Mouse (Mus musculus) small intestine, adult 2 months (tissue): ENCODE data around the gene Borcs5.

ENCODE experiments used
- CTCF ChIP-seq: fragments of 200-500 bp; IDR thresholded peaks from 2 replicates; pipeline ENCODE4 v1.5.1; 2012; ENCODE audit warnings: low read depth, mild to moderate bottlenecking, control low read depth, inconsistent platforms, low read length, moderate library complexity, mixed read lengths; ENCODE audit not compliant: insufficient replicate concordance, insufficient read length; ENCODE audit errors: extremely low read depth
- POLR2A ChIP-seq: fragments of 200-500 bp; IDR thresholded peaks from 2 replicates; pipeline ENCODE4 v1.6.1; 2012; ENCODE audit warnings: low read depth, mild to moderate bottlenecking, control low read depth, inconsistent platforms, low read length, moderate library complexity

DNA sequence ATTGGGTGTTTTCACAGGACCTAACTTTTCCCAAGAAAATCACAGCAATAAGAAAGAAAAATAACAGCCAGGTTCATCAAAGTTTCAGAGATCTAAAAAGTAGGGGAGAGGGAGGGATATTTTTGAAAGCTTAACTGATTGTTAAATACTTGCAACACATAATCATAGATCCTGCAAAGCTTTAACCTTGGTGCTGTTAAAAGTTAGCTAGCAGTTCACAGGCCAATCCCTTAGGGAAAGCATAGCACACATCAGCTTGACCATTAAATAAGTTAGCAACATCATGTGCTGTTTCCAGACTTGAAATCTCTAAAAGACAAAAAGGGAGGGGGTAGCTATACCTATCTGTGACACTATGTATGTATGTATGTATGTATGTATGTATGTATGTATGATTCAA is 86.1 kb downstream of the Borcs5 start:
- TF ChIP-seq CTCF (no peak), POLR2A (no peak)
